Comparison of ENCODE assay signal across 13 mouse cellular contexts in genomic region chr2:27417648-27418153, GRCm38 (mm10). TPM values are rescaled to one million over a fixed set of nuclear protein-coding genes. Genes with fewer than 3 reads are reported as not detected.
A peak's percentile ranks its signal among the peaks of the same experiment; 100 is the strongest.
DNase-seq lines count a peak whose midpoint lies in the region; ATAC-seq lines count a peak whose summit lies in the region.
"Had no signal": no experiment of that assay in that cellular context is flagged by ENCODE, and none has a peak within 500 bp of the region (broad histone marks: within the 10 kb centered on the region; RNA-seq: fewer than 3 reads in every experiment).

No protein-coding gene starts in this region.

- WGBS in heart, embryonic 13.5 days = 28% methylated on average over 5 of the region's 5 CpGs
- WGBS in neural tube, embryonic 13.5 days = 39% methylated on average over 5 of the region's 5 CpGs
- 26% methylated on average over 5 of the region's 5 CpGs for WGBS in liver, embryonic 13.5 days (ENCODE audit: insufficient replicate concordance)

- H3K4me1 ChIP-seq in heart, embryonic 13.5 days = peaks cover 86% of the 10 kb centered on the region
- H3K4me1 ChIP-seq in neural tube, embryonic 13.5 days (replicated peaks) = peaks cover 96% of the 10 kb centered on the region
- peaks cover 85% of the 10 kb centered on the region for H3K4me1 ChIP-seq in liver, embryonic 13.5 days (replicated peaks)

- intact Hi-C loops in heart, postnatal 25 days (cut with DNase I) = no loop called here

- no peak overlapping the region for H3K4me3 ChIP-seq in heart, embryonic 13.5 days
- no peak overlapping the region for H3K4me3 ChIP-seq in neural tube, embryonic 13.5 days
- H3K4me3 ChIP-seq in liver, embryonic 13.5 days (replicated peaks) = no peak overlapping the region

- H3K9ac ChIP-seq in heart, embryonic 13.5 days = 0 out of 2 replicates have a peak overlapping the region, but pooled peaks have one; percentile 21
- no peak overlapping the region for H3K9ac ChIP-seq in neural tube, embryonic 13.5 days
- 0 out of 2 replicates have a peak overlapping the region, but pooled peaks have one; percentile 13 for H3K9ac ChIP-seq in liver, embryonic 13.5 days

- DNase-seq in heart, postnatal 25 days (ENCODE audit: low spot score) = no peak
- no peak for DNase-seq in neural tube, embryonic 10.5 days (ENCODE audit: extremely low spot score, low spot score)
- DNase-seq in liver, embryonic 13.5 days = no peak
- DNase-seq in ovary, postnatal 10 days (ENCODE audit: low spot score) = no peak
- DNase-seq in layer of hippocampus, adult 9-11 months = no peak
- DNase-seq in T-cell, adult 2 months (ENCODE audit: low spot score) = no peak
- DNase-seq: adrenal gland, adult 8-10 months; cerebellum, adult 9-11 months; kidney, adult 9 months; midbrain, embryonic 14.5 days; thymus, adult 18-20 months had no signal

- 0 out of 2 replicates have a peak, but pooled peaks have one; percentile 19 for ATAC-seq in heart, embryonic 13.5 days (ENCODE audit: extremely low read depth, insufficient number of reproducible peaks, low FRiP score, low TSS enrichment)
- no peak for ATAC-seq in neural tube, embryonic 13.5 days (ENCODE audit: low read depth)
- ATAC-seq in liver, embryonic 13.5 days (ENCODE audit: low read depth) = peak; percentile 73

- no peaks in the 10 kb centered on the region for H3K36me3 ChIP-seq in heart, embryonic 13.5 days
- no peaks in the 10 kb centered on the region for H3K36me3 ChIP-seq in neural tube, embryonic 13.5 days
- no peaks in the 10 kb centered on the region for H3K36me3 ChIP-seq in liver, embryonic 13.5 days

- peak overlapping the region; percentile 48; the same call in 1 of the 2 replicates for H3K27ac ChIP-seq in heart, embryonic 13.5 days (replicated peaks)
- peak overlapping the region; percentile 33; the same call in 1 of the 2 replicates for H3K27ac ChIP-seq in neural tube, embryonic 13.5 days (replicated peaks)
- H3K27ac ChIP-seq in liver, embryonic 13.5 days = peak overlapping the region; percentile 59

- no peaks in the 10 kb centered on the region for H3K27me3 ChIP-seq in heart, embryonic 13.5 days (replicated peaks)
- H3K27me3 ChIP-seq in neural tube, embryonic 13.5 days = no peaks in the 10 kb centered on the region
- H3K27me3 ChIP-seq in liver, embryonic 13.5 days = no peaks in the 10 kb centered on the region

- H3K4me2 ChIP-seq in heart, embryonic 13.5 days = 0 out of 2 replicates have a peak overlapping the region, but pooled peaks have one; percentile 1
- H3K4me2 ChIP-seq in neural tube, embryonic 13.5 days = no peak overlapping the region
- peak overlapping the region; percentile 15 for H3K4me2 ChIP-seq in liver, embryonic 13.5 days

- H3K9me3 ChIP-seq in heart, embryonic 13.5 days = no peaks in the 10 kb centered on the region
- H3K9me3 ChIP-seq in neural tube, embryonic 13.5 days = no peaks in the 10 kb centered on the region
- no peaks in the 10 kb centered on the region for H3K9me3 ChIP-seq in liver, embryonic 13.5 days (replicated peaks)

RNA-seq across cellular contexts. Expression of gene Vav2, which starts 9.1 kb away (rescaled TPM):
- polyA plus RNA-seq in heart, embryonic 13.5 days (2015; fragmentation: Nextera tagmentation; extraction: Ambion mirVana) = 2.6 and 2.7 TPM in 2 replicates
- 10 to 100 TPM; 12.7 to 13.6 TPM for total RNA-seq in heart, postnatal 25 days (2021)
- polyA plus RNA-seq in neural tube, embryonic 13.5 days (2015; fragmentation: Nextera tagmentation; extraction: Ambion mirVana) = 14.8 and 15.3 TPM in 2 replicates
- polyA plus RNA-seq in liver, embryonic 13.5 days (2015; fragmentation: Nextera tagmentation; extraction: Ambion mirVana) = 3.2 and 4.2 TPM in 2 replicates

RNA-seq across cellular contexts. Expression of gene Brd3os, which starts 24.4 kb away (rescaled TPM):
- 3.7 and 3.8 TPM in 2 replicates for polyA plus RNA-seq in heart, embryonic 13.5 days (2015; fragmentation: Nextera tagmentation; extraction: Ambion mirVana)
- 1 to 10 TPM in 1 of 2 experiments, under 1 TPM in 1; 0.70 to 1.3 TPM for total RNA-seq in heart, postnatal 25 days (2021)
- polyA plus RNA-seq in neural tube, embryonic 13.5 days (2015; fragmentation: Nextera tagmentation; extraction: Ambion mirVana) = 30.0 and 30.5 TPM in 2 replicates
- 0.48 and 0.60 TPM in 2 replicates for polyA plus RNA-seq in liver, embryonic 13.5 days (2015; fragmentation: Nextera tagmentation; extraction: Ambion mirVana)
